Mouse (Mus musculus): ENCODE data around the gene Gm13287. TPM values are rescaled to one million over a fixed set of nuclear protein-coding genes. Genes with fewer than 3 reads are reported as not detected.

Gm13287 gene
- total RNA-seq, 2 experiments from 2014 or later, result not detected

Other genes with a start within 250 kb of the Gm13287 start
- not detected for gene Ifna15, start 245.0 kb upstream of the Gm13287 start, total RNA-seq (2021)
- not detected for gene Ifna14, start 231.5 kb upstream of the Gm13287 start, total RNA-seq (2021)
- gene Ifna9, start 210.9 kb upstream of the Gm13287 start, total RNA-seq (2021), result not detected
- not detected for gene Ifna12, start 199.9 kb upstream of the Gm13287 start, total RNA-seq (2021)
- not detected for gene C87499, start 168.8 kb upstream of the Gm13287 start, total RNA-seq (2021)
- not detected for gene Ifna13, start 158.8 kb upstream of the Gm13287 start, total RNA-seq (2021)
- not detected for gene Ifna16, start 126.3 kb upstream of the Gm13287 start, total RNA-seq (2021)
- not detected for gene Ifna2, start 119.3 kb upstream of the Gm13287 start, total RNA-seq (2021)
- gene Ifnab, start 111.9 kb upstream of the Gm13287 start, total RNA-seq (2021), result not detected
- under 1 TPM; 0.39 to 0.43 TPM for gene Gm26566, start 81.4 kb upstream of the Gm13287 start, total RNA-seq (2021)
- gene Klhl9, start 80.8 kb upstream of the Gm13287 start, total RNA-seq (2021), result 10 to 100 TPM; 69.3 to 71.1 TPM
- not detected for gene Gm13271, start 48.4 kb upstream of the Gm13287 start, total RNA-seq (2021)
- not detected for gene Gm13283, start 43.1 kb upstream of the Gm13287 start, total RNA-seq (2021)
- not detected for gene Gm13290, start 29.4 kb upstream of the Gm13287 start, total RNA-seq (2021)
- not detected for gene Gm13289, start 26.3 kb upstream of the Gm13287 start, total RNA-seq (2021)
- gene Gm13272, start 23.4 kb upstream of the Gm13287 start, total RNA-seq (2021), result not detected
- gene Ifnz, start 21.1 kb upstream of the Gm13287 start, total RNA-seq (2021), result not detected
- not detected for gene Gm13276, start 17.5 kb upstream of the Gm13287 start, total RNA-seq (2021)
- gene Gm13277, start 14.6 kb upstream of the Gm13287 start, total RNA-seq (2021), result not detected
- not detected for gene Gm13278, start 11.7 kb upstream of the Gm13287 start, total RNA-seq (2021)
- gene Gm13275, start 8.8 kb upstream of the Gm13287 start, total RNA-seq (2021), result not detected
- not detected for gene Gm13279, start 5.9 kb upstream of the Gm13287 start, total RNA-seq (2021)
- gene Gm13285, start 3.6 kb upstream of the Gm13287 start, total RNA-seq (2021), result under 1 TPM; 0.19 TPM
- gene Gm13288, start 2.3 kb downstream of the Gm13287 start, total RNA-seq (2021), result not detected
- not detected for gene Ifna7, start 13.0 kb downstream of the Gm13287 start, total RNA-seq (2021)
- not detected for gene Ifna11, start 16.7 kb downstream of the Gm13287 start, total RNA-seq (2021)
- gene Ifna6, start 24.2 kb downstream of the Gm13287 start, total RNA-seq (2021), result not detected
- gene Ifna5, start 32.3 kb downstream of the Gm13287 start, total RNA-seq (2021), result not detected
- gene Ifna4, start 38.6 kb downstream of the Gm13287 start, total RNA-seq (2021), result not detected
- gene Ifna1, start 46.8 kb downstream of the Gm13287 start, total RNA-seq (2021), result not detected
- gene Ifne, start 76.9 kb downstream of the Gm13287 start, total RNA-seq (2021), result not detected

All from heart, postnatal 36 days (tissue).